Mouse (Mus musculus) T-cell, adult 2 months (primary cell): ENCODE measurements around the gene Slc51a.
"Not testable (repeated sequence)": the region's sequence is repeated elsewhere in the genome, so short reads cannot be mapped to it uniquely, and the experiment has no call there.

Source experiments
- DNase-seq: peaks from one replicate; pipeline ENCODE4 v3.0.0; 2022; ENCODE audit warnings: low spot score

The Slc51a gene

GRCm38 (mm10) chr16:32509066-32509942 is 21.6 kb upstream of the Slc51a start:
- no peak for DNase-seq

GRCm38 (mm10) chr16:32508506-32509065 is 20.9 kb upstream of the Slc51a start:
- no peak for DNase-seq

DNA sequence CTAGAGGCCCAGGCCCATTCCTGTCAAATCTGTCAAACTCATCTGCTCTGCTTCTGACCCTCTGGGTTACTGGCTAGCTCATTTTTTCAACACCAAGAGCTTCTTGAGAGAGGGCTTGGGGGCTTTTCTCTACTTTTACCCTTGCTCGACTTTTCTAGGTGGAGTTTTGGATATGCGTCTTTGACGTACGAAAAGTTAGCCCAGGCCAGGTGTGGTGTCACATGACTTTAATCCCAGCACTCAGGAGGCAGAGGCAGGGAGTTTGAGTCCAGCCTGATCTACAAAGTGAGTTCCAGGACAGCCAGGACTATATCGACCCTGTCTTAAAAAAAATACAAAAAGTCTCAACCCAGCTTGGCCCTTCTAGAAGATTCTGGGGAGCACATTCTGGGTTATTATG is 20.4 kb upstream of the Slc51a start:
- no peak for DNase-seq

DNA sequence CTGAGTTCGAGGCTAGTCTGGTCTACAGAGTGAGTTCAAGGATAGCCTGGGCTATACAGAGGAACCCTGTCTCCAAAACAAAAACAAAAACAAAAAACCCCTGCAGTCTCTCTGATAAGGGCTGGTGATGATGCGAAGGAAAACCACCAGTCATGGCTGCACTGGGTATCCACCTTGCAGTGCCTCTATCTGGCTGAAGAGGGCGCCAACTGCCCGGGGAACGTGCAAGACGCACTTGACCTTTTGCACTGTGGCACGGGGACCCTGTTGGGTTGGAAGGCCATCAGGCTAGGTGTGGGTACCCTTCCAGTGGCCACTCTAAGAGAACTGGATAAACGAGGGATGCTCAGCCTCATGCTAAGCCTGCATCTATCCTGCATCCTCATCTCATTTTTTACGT is 19.7 kb upstream of the Slc51a start:
- peak; percentile 53 for DNase-seq

DNA sequence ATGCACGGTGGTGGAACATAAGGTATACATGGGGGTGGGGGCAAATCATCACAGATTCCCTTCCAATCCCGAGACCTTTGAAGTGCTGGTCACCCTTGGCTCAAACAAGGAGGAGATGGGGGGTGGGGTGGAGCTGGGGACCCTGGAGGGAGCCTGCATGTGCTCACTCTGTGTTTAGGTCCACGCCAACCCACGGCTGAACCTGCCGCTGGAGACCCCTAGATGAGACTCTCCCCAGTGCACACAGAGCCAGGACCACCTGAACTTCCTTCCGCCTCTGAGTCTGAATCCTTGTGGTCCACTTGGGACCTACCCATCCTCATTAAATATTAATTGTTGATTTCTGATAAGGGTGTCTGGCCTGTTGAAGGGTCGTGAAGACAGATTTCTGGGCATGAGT is 19.2 kb upstream of the Slc51a start:
- no peak for DNase-seq

DNA sequence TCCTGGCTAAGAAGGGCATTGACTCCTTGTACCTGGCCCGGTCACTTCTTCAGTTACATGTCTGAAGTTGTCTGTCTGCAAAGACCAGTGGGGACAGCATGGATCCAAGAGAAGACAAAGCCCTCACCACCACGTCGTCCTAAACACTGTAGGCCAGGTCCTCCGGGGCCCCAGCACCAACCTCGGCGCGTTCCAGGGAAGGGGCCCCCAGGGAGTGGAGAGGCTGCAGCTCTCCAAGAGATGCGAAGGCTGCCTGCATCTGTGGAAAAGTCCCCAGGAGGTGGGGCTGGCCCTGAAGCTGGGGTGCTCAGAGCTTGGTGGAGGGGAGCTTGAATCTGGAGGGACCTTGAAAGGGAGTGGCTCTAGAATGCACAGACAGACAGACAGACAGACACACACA is 18.6 kb upstream of the Slc51a start:
- no peak for DNase-seq

- DNase-seq, result no peak
Observed at GRCm38 (mm10) chr16:32503633-32504032, 16.0 kb upstream of the Slc51a start.

DNA sequence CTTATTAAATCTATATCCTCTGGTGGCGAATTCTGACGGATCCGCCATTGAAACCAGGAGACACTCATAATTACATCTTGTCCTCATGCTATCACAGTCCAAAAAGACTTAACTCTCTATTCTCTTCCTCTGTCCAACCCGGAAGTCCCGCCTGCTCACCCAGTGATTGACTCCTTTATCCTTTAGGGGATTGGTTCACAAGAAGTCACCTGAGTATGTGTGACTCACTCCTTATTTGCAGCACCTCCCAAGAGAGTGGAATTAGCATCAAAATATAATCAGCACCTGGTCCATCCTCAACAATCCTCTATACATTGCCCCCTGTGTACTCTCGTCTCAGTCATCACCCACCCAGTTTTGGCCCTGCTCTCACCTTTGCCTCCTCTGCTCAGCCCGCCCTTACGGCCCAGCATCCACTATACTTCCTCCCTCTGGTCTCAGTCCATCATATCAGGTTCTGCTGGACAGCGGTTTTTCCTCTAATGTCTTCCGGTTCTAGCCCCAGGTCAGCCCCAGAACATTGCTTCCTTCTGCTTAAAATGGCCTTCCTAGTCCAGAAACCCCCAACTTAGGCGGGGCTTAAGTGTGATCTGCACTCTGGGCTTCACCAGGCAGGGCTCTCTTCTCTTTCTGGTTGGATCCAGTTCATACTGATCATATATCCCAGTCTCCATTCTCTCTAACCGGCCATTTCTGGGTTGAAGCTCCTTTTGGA is 15.1 kb upstream of the Slc51a start:
- no peak for DNase-seq

DNA sequence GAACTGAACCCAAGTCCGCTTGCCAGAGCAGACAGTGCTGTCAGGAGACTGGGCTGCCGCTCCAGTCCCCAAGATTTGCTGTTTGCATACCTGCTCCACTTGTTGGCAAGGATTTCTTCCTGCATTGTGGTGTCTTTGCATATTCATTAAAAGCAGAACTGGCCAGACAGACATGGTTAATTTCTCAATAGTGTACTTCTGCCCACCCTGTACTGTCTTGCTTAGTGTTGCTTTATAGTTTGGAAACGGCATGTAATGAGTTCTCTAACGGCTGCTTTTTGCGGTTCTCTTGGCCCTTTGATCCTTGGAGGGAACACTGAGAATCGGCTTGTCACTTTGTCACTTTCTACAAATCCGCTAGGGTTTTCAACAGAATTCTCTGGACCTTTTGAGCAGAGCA is 13.8 kb upstream of the Slc51a start:
- DNase-seq, result no peak

GRCm38 (mm10) chr16:32499430-32500037 is 11.9 kb upstream of the Slc51a start:
- DNase-seq, result peak; percentile 71

GRCm38 (mm10) chr16:32498996-32499395 is 11.3 kb upstream of the Slc51a start:
- no peak for DNase-seq

- DNase-seq, result no peak
Observed at GRCm38 (mm10) chr16:32495965-32496364, 8.3 kb upstream of the Slc51a start, which contains the start of gene Zdhhc19. Gene Zdhhc19, plus strand, starts transcription at chr16:32496265.

DNA sequence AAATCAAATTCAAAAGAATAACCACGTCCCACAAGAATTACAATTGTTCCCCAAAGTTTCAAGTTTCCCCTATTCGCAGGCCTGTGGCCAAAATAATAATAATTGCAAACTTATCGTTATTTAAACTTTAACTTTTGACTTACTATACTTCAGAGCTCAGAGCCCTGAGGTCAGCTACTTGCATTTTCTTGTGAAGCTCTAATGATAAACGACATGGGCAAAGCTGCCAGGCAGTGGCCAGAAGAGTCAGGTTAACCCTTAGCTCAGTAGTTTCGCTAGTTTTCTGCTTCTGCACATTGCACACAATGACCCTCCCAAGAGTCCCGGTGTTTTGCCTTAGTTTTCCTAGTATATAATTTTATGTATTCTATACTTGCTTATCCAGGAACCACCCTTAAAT is 6.7 kb upstream of the Slc51a start:
- DNase-seq, result not testable (repeated sequence)

GRCm38 (mm10) chr16:32488939-32489338 is 1.3 kb upstream of the Slc51a start:
- no peak for DNase-seq

DNA sequence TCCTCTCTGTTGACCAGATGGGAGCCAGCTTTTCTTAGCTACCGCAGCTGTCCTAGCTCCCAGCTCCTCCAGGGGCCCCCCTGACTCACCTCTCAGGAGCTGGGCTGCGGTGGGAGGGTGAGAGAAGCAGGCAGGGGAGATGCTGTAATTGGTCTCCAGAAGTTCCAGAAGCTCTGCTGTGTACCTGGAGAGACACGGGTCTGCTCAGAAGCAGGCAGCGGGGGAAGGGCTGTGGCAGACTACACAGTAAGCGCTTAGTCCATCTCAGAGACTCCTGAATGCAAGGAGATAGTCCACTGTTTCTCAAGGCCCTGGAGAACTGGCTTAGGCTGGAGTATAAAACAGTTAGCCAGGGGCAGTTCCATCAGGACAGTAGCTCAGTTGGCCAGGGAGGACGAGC is 1.6 kb downstream of the Slc51a start:
- no peak for DNase-seq

GRCm38 (mm10) chr16:32485209-32485608 is 2.5 kb downstream of the Slc51a start:
- no peak for DNase-seq

GRCm38 (mm10) chr16:32484431-32484871 is 3.2 kb downstream of the Slc51a start:
- no peak for DNase-seq

DNA sequence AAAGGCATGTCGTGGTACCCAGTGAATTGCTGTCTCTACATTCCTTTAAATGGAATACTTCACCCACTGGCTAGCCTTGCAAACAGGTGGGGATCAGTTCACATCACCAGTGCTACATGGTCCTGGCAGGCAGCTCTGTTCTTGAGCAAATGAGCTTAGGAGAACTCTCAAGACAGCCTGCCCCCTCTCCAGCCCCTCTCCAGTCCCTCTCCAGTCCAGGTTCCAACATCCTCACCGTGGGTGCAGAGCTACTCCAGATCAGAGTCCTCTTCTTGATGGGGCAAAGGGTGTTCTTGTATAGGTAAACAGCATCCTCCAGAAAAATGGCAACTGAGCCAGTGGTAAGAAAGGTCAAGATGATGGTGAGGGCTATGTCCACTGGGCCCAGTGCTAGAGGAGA is 8.3 kb downstream of the Slc51a start:
- DNase-seq, result no peak

DNA sequence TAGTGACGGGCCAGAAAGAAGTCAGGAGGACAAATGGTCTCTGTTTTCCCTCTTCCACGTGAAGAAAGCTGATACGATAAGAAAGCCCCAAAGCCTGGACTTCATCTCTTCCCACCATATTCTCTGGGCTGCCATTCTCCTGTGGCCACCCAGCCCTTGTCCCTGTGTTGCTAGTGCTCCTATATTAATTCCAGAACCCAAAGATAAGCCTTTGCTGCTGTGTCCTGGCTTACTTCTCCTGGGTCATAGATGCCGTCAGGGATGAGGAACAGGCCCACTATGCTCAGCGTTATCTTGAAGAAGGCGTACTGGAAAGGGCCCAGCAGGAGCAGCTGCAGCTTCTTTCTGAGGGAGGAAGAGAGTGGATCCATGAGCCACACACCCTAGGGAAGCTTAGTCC is 10.4 kb downstream of the Slc51a start:
- no peak for DNase-seq

DNA sequence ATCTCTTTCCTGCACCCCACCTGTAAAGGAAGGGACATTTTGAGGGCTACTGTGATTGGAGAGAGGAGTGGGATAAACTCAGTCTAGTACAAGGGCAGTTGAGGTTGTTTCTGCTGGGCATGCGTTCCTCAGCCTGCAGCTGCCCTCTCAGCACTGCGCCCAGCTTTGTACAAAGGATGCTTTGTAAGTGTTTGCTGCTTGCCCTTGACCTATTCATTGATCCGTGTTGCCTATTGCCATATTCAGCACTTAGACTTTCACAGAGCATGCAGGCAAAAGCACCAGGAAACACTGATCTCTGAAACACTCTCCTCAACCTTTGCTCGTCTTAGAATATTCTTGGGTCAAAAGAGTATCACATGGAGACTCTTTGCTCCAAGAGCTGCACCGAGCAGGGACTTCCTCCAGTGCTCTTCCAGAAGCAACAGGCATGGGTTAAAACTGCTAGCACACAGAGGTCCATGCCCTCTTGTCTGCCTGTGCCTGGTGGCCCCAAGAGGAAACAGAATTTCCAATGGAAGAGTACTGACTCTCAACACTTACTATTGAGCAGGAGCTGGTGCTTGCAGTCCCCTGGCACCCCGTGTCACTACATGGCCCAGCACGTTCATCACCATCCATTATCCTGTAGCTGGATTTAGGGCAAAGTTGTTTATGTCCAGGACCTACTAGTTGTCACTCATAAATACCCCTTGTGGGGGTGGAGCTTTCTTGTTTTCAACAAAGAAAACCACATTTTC is 15.2 kb downstream of the Slc51a start:
- DNase-seq, result no peak

DNA sequence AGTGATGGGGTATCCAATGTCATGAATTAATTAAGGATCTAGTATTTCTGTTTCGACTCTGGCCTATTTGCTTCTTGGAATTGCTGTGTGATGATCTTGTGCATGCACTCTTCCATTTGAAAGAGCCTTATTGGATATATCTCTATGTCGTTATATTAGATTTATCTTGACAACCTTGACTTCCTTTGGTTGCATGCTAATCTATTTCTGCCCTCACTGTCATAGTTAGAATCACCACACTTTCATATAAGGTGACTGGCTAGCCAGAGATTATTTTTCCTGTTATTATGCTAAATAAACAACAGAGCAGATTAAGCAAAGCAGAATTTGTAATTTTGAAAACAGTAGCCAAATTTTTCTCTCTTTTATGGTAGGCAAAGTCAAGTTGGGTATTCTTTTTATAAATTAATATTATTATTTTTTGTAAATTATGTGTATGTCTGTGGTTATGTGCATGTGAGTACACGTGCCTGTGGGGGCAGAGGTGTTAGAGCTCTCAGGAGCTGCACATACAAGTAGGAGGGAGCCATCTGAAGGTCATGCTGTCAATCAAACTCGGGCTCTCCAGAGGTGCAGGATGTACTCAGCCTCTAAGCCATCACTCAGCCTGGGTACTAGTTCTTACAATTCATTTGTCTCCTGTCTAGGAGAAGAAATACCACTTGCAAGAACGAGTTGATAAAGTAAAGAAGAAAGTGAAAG is 18.1 kb downstream of the Slc51a start:
- no peak for DNase-seq
